Mouse (Mus musculus) neural tube, embryonic 14.5 days (tissue): ENCODE measurements at regions not wholly inside any gene's neighbourhood (a gene's known extent, or its start where the extent isn't known, plus 50 kb on each side); places are given as distances from the start of the nearest gene placed in this dataset.

Experiments
- ATAC-seq: fragments of 200-750 bp; cut with Nextera tagmentation; 2 replicates; pipeline ENCODE4 v1.8.0; 2017; ENCODE audit warnings: low read depth, mild to moderate bottlenecking, moderate TSS enrichment, moderate library complexity
- H3K27ac ChIP-seq: fragments of 300-500 bp; sonication (generic); 2 replicates; pipeline ENCODE4 v1.5.1; 2014; ENCODE audit warnings: low read depth, mild to moderate bottlenecking, control low read depth, low read length, moderate library complexity, mixed read lengths
- H3K27me3 ChIP-seq: fragments of 300-500 bp; sonication (generic); 2 replicates; pipeline ENCODE4 v1.6.1; 2014; ENCODE audit warnings: low read length; ENCODE audit not compliant: control insufficient read depth, insufficient read depth
- H3K36me3 ChIP-seq: fragments of 300-500 bp; sonication (generic); 2 replicates; pipeline ENCODE4 v1.6.1; 2014; ENCODE audit warnings: low read length, mixed read lengths; ENCODE audit not compliant: control insufficient read depth, insufficient read depth
- H3K4me1 ChIP-seq: fragments of 300-500 bp; sonication (generic); 2 replicates; pipeline ENCODE4 v1.6.1; 2014; ENCODE audit warnings: low read length; ENCODE audit not compliant: control insufficient read depth, insufficient read depth
- H3K4me2 ChIP-seq: fragments of 300-500 bp; sonication (generic); 2 replicates; pipeline ENCODE4 v1.6.1; 2014; ENCODE audit warnings: mild to moderate bottlenecking, low read depth, low read length, control low read depth
- H3K4me3 ChIP-seq: fragments of 300-500 bp; sonication (generic); 2 replicates; pipeline ENCODE4 v1.5.1; 2014; ENCODE audit warnings: low read depth, low read length, control low read depth, mixed read lengths
- H3K9ac ChIP-seq: fragments of 300-500 bp; sonication (generic); replicated peaks from 2 replicates; pipeline ENCODE4 v1.6.1; 2014; ENCODE audit warnings: low read depth, mild to moderate bottlenecking, control low read depth, low read length, mixed read lengths
- H3K9me3 ChIP-seq: fragments of 300-500 bp; sonication (generic); 2 replicates; pipeline ENCODE4 v1.6.1; 2016; ENCODE audit warnings: low read length; ENCODE audit not compliant: control insufficient read depth
- WGBS: fragments of 180-500 bp; shearing (Covaris S2); extraction: QIAGEN DNeasy Blood & Tissue Kit; methylation state at CpG from one replicate; pipeline ENCODE4 v1.1.7; 2014; 5-methylcytosine and 5-hydroxymethylcytosine counted together

DNA sequence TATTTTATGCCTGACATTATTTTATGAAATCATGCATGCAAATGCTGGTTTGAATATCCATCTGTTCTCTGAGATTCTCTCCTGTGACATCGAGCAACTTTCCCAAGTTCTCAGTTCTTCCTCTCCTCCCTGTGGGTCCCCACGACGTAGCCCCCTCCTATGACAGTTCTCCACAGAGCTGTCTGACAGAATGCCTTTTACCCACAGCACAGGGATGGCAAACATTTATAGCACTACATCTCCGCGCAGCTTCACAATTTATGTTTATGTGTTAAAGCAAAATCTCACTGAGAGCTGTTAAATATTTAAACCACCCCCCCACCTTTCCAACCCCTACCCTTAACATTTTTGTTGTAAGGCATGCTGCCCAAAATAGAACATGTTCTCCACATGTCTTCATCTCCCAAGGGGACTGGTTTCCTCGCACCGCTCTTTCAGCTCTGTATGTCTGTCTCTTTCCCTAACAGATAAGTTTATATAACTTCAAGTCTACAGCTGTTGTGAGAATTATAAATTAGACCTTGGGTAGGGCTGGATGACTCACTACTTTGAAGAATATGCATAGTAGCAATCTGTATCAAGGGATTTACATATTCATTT, 63.5 kb upstream of the Ndst3 start:
- Histone ChIP-seq H3K36me3 (no peaks in the 10 kb centered on the region), H3K4me1 (no peaks in the 10 kb centered on the region), H3K4me2 (no peak overlapping the region), H3K9me3 (no peaks in the 10 kb centered on the region), H3K9ac (no peak overlapping the region), H3K4me3 (no peak overlapping the region), H3K27me3 (no peaks in the 10 kb centered on the region), H3K27ac (no peak overlapping the region)
- ATAC-seq, result no peak
- 72% methylated on average over 7 of the region's 7 CpGs for WGBS

- no peaks in the 10 kb centered on the region for H3K27me3 ChIP-seq
- H3K27ac ChIP-seq, result no peak overlapping the region
- H3K9me3 ChIP-seq, result no peaks in the 10 kb centered on the region
- ATAC-seq, result no peak
- no peaks in the 10 kb centered on the region for H3K36me3 ChIP-seq
- WGBS, result 95% methylated on average over 1 of the region's 1 CpGs
- H3K9ac ChIP-seq, result no peak overlapping the region
- no peak overlapping the region for H3K4me2 ChIP-seq
- no peaks in the 10 kb centered on the region for H3K4me1 ChIP-seq
- H3K4me3 ChIP-seq, result no peak overlapping the region
Measured at GRCm38 (mm10) chr3:123754927-123755326, 64.3 kb upstream of the Ndst3 start.

GRCm38 (mm10) chr3:123765911-123766556, 75.4 kb upstream of the Ndst3 start:
- no peak overlapping the region for H3K4me2 ChIP-seq
- no peak overlapping the region for H3K4me3 ChIP-seq
- no peaks in the 10 kb centered on the region for H3K4me1 ChIP-seq
- H3K9me3 ChIP-seq, result no peaks in the 10 kb centered on the region
- ATAC-seq, result peak; percentile 70
- no peak overlapping the region for H3K9ac ChIP-seq
- no peaks in the 10 kb centered on the region for H3K36me3 ChIP-seq
- no peak overlapping the region for H3K27ac ChIP-seq
- H3K27me3 ChIP-seq, result no peaks in the 10 kb centered on the region
- WGBS, result 62% methylated on average over 3 of the region's 3 CpGs

GRCm38 (mm10) chr3:123766557-123766913, 75.9 kb upstream of the Ndst3 start:
- no peak overlapping the region for H3K4me3 ChIP-seq
- WGBS, result 75% methylated on average over 6 of the region's 6 CpGs
- no peak overlapping the region for H3K27ac ChIP-seq

GRCm38 (mm10) chr3:123780507-123780906, 89.9 kb upstream of the Ndst3 start:
- Histone ChIP-seq H3K27ac (no peak overlapping the region), H3K4me2 (no peak overlapping the region), H3K27me3 (no peaks in the 10 kb centered on the region), H3K9ac (no peak overlapping the region), H3K4me1 (no peaks in the 10 kb centered on the region), H3K9me3 (no peaks in the 10 kb centered on the region), H3K36me3 (no peaks in the 10 kb centered on the region), H3K4me3 (no peak overlapping the region)
- no peak for ATAC-seq

More at GRCm38 (mm10) chr3:123766557-123766913, 75.9 kb upstream of the Ndst3 start:
- Histone ChIP-seq H3K36me3 (no peaks in the 10 kb centered on the region), H3K9ac (no peak overlapping the region), H3K27me3 (no peaks in the 10 kb centered on the region), H3K4me2 (no peak overlapping the region), H3K4me1 (no peaks in the 10 kb centered on the region), H3K9me3 (no peaks in the 10 kb centered on the region)
- 0 out of 2 replicates have a peak, but pooled peaks have one; percentile 2 for ATAC-seq

DNA sequence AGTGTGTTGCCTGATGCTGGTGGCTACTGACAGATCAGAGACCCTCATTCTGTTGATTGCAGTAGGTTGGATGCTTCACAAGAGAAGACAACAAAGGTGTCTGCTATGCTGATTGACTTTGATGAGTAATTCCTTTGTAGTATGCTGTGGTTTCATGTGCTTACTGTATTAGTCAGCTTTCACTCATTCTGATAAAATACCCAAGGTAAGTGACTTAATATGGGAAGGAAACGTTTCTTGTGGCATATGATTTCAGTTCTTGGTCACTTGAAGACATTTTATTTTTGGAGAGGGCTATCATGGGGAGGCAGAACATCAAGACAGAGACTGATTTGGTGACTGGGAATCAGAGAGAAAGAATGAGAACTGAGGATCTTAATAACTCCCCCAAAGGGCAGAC, 90.9 kb upstream of the Ndst3 start:
- Histone ChIP-seq H3K9me3 (no peaks in the 10 kb centered on the region), H3K4me3 (no peak overlapping the region), H3K36me3 (no peaks in the 10 kb centered on the region), H3K27ac (no peak overlapping the region), H3K9ac (no peak overlapping the region), H3K27me3 (no peaks in the 10 kb centered on the region), H3K4me1 (no peaks in the 10 kb centered on the region), H3K4me2 (no peak overlapping the region)
- 76% methylated on average over 1 of the region's 1 CpGs for WGBS
- ATAC-seq, result no peak

- H3K27ac ChIP-seq, result no peak overlapping the region
- H3K4me1 ChIP-seq, result no peaks in the 10 kb centered on the region
- WGBS, result 75% methylated on average over 1 of the region's 1 CpGs
- H3K27me3 ChIP-seq, result no peaks in the 10 kb centered on the region
- no peak overlapping the region for H3K9ac ChIP-seq
- no peak overlapping the region for H3K4me3 ChIP-seq
- H3K4me2 ChIP-seq, result no peak overlapping the region
- ATAC-seq, result no peak
- H3K9me3 ChIP-seq, result no peaks in the 10 kb centered on the region
- H3K36me3 ChIP-seq, result no peaks in the 10 kb centered on the region
Measured at GRCm38 (mm10) chr3:123784127-123784526, 93.5 kb upstream of the Ndst3 start.

- Histone ChIP-seq H3K4me1 (no peaks in the 10 kb centered on the region), H3K27me3 (no peaks in the 10 kb centered on the region), H3K4me3 (no peak overlapping the region), H3K9me3 (no peaks in the 10 kb centered on the region), H3K4me2 (no peak overlapping the region), H3K36me3 (no peaks in the 10 kb centered on the region), H3K27ac (no peak overlapping the region), H3K9ac (no peak overlapping the region)
- no peak for ATAC-seq
- 85% methylated on average over 1 of the region's 1 CpGs for WGBS
Measured at GRCm38 (mm10) chr3:123794011-123794410, 103.4 kb upstream of the Ndst3 start.

GRCm38 (mm10) chr3:123805338-123805737, 114.7 kb upstream of the Ndst3 start:
- Histone ChIP-seq H3K4me3 (no peak overlapping the region), H3K27me3 (no peaks in the 10 kb centered on the region), H3K36me3 (no peaks in the 10 kb centered on the region), H3K9me3 (no peaks in the 10 kb centered on the region), H3K4me2 (no peak overlapping the region), H3K4me1 (no peaks in the 10 kb centered on the region), H3K27ac (no peak overlapping the region), H3K9ac (no peak overlapping the region)
- 96% methylated on average over 3 of the region's 3 CpGs for WGBS
- no peak for ATAC-seq
